Mouse (Mus musculus): ENCODE measurements at regions not wholly inside any gene's neighbourhood (a gene's known extent, or its start where the extent isn't known, plus 50 kb on each side); places are given as distances from the start of the nearest gene placed in this dataset.

- TF ChIP-seq ZNF384 (IDR thresholded peaks at IDR 0.05; ENCODE audit: low read depth, low read length): no peak
- no peak for TF ChIP-seq ZC3H11A (IDR thresholded peaks at IDR 0.05; ENCODE audit: borderline replicate concordance, low read depth, low read length)
- TF ChIP-seq HCFC1 (IDR thresholded peaks at IDR 0.05; ENCODE audit: borderline replicate concordance, insufficient read depth, low read length): no peak
These were observed 132.2 kb downstream of the Tmem17 start for GRCm38 (mm10) chr11:22644010-22644625.

Measured in ES-E14 (cell line).